Mouse (Mus musculus) testis, adult 2 months (tissue): Measurements from ENCODE around the gene Onecut3. TPM values are rescaled to one million over a fixed set of nuclear protein-coding genes. Genes with fewer than 3 reads are reported as not detected.

Experiments
- H3K27ac ChIP-seq: fragments of 200-500 bp; 2 replicates; pipeline ENCODE4 v1.5.1; 2012; ENCODE audit warnings: low read depth, low read length; ENCODE audit not compliant: control insufficient read depth, insufficient read depth
- H3K27me3 ChIP-seq: fragments of 200-500 bp; 2 replicates; pipeline ENCODE4 v1.6.1; 2012; ENCODE audit warnings: mild to moderate bottlenecking, low read length, moderate library complexity; ENCODE audit not compliant: control insufficient read depth, insufficient read depth
- H3K36me3 ChIP-seq: fragments of 200-500 bp; 2 replicates; pipeline ENCODE4 v1.6.1; 2012; ENCODE audit warnings: mild to moderate bottlenecking, low read length; ENCODE audit not compliant: control insufficient read depth, insufficient read depth
- H3K4me1 ChIP-seq: fragments of 200-500 bp; 2 replicates; pipeline ENCODE4 v1.6.1; 2012; ENCODE audit warnings: low read length; ENCODE audit not compliant: control insufficient read depth, insufficient read depth
- H3K4me3 ChIP-seq: fragments of 200-500 bp; 2 replicates; pipeline ENCODE4 v1.5.1; 2012; ENCODE audit warnings: low read depth, mild to moderate bottlenecking, low read length, moderate library complexity, mixed read lengths; ENCODE audit not compliant: control insufficient read depth
- CTCF ChIP-seq: fragments of 200-500 bp; IDR thresholded peaks from 2 replicates; pipeline ENCODE4 v1.5.1; 2012; ENCODE audit warnings: low read depth, mild to moderate bottlenecking, inconsistent platforms, low read length, moderate library complexity; ENCODE audit not compliant: control insufficient read depth, insufficient read depth, insufficient replicate concordance
- POLR2A ChIP-seq: fragments of 200-500 bp; IDR thresholded peaks from 2 replicates; pipeline ENCODE4 v1.6.1; 2012; ENCODE audit warnings: low read depth, mild to moderate bottlenecking, inconsistent platforms, low read length, moderate library complexity; ENCODE audit not compliant: control insufficient read depth
- polyA plus RNA-seq: library from polyadenylated mRNA; depleted of rRNA; stranded (reverse); fragments of >200 nt; gene quantifications from 2 replicates; pipeline ENCODE4 v1.2.3, GENCODE M21; 2012

Gene Onecut3
- polyA plus RNA-seq, 1 experiment: 0.52 TPM

GRCm38 (mm10) chr10:80481002-80481401 is 13.6 kb upstream of the Onecut3 start:
- Histone ChIP-seq H3K27me3 (no peaks in the 10 kb centered on the region), H3K27ac (no peak overlapping the region), H3K36me3 (no peaks in the 10 kb centered on the region), H3K4me3 (no peak overlapping the region), H3K4me1 (peaks cover 5% of the 10 kb centered on the region)
- TF ChIP-seq CTCF: no peak
- no peak for TF ChIP-seq POLR2A

GRCm38 (mm10) chr10:80486862-80487379 is 7.7 kb upstream of the Onecut3 start:
- H3K36me3 ChIP-seq: no peaks in the 10 kb centered on the region
- H3K4me3 ChIP-seq: no peak overlapping the region
- peaks cover 13% of the 10 kb centered on the region for H3K4me1 ChIP-seq
- no peak overlapping the region for H3K27ac ChIP-seq
- peak; percentile 78; the same call in 1 of the 2 replicates for TF ChIP-seq CTCF
- no peak for TF ChIP-seq POLR2A
- peaks cover 4% of the 10 kb centered on the region for H3K27me3 ChIP-seq

GRCm38 (mm10) chr10:80490051-80490450 is 4.6 kb upstream of the Onecut3 start:
- no peak for TF ChIP-seq CTCF
- H3K4me3 ChIP-seq: no peak overlapping the region

DNA sequence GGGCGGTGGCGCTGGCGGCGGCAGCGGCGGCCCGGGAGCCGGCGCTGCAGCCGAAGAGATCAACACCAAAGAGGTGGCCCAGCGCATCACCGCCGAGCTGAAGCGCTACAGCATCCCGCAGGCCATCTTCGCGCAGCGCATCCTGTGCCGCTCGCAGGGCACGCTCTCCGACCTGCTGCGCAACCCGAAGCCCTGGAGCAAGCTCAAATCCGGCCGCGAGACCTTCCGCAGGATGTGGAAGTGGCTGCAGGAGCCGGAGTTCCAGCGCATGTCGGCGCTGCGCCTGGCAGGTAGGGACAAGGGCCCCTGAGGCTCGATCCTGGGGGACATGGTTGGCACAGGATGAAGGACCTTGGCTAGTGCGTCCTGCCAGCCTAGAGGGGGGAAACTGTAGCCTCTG is 1.3 kb downstream of the Onecut3 start:
- Histone ChIP-seq H3K4me1 (peaks cover 18% of the 10 kb centered on the region), H3K27me3 (peaks cover 9% of the 10 kb centered on the region), H3K36me3 (no peaks in the 10 kb centered on the region), H3K27ac (no peak overlapping the region), H3K4me3 (no peak overlapping the region)
- TF ChIP-seq POLR2A (no peak), CTCF (no peak)

More at GRCm38 (mm10) chr10:80490051-80490450, 4.6 kb upstream of the Onecut3 start:
- Histone ChIP-seq H3K4me1 (peaks cover 17% of the 10 kb centered on the region), H3K36me3 (no peaks in the 10 kb centered on the region), H3K27me3 (peaks cover 7% of the 10 kb centered on the region), H3K27ac (no peak overlapping the region)

GRCm38 (mm10) chr10:80496421-80496820 is 1.8 kb downstream of the Onecut3 start:
- no peak overlapping the region for H3K4me3 ChIP-seq

GRCm38 (mm10) chr10:80502291-80502690 is 7.7 kb downstream of the Onecut3 start:
- Histone ChIP-seq H3K4me3 (no peak overlapping the region), H3K27me3 (peaks cover 7% of the 10 kb centered on the region), H3K27ac (no peak overlapping the region), H3K36me3 (no peaks in the 10 kb centered on the region), H3K4me1 (peaks cover 8% of the 10 kb centered on the region; the same call in 1 of the 2 replicates)
- no peak for TF ChIP-seq CTCF
- no peak for TF ChIP-seq POLR2A

More at GRCm38 (mm10) chr10:80496421-80496820, 1.8 kb downstream of the Onecut3 start:
- Histone ChIP-seq H3K4me1 (peaks cover 13% of the 10 kb centered on the region), H3K27ac (no peak overlapping the region), H3K27me3 (peaks cover 7% of the 10 kb centered on the region), H3K36me3 (no peaks in the 10 kb centered on the region)
- TF ChIP-seq POLR2A (no peak), CTCF (no peak)

DNA sequence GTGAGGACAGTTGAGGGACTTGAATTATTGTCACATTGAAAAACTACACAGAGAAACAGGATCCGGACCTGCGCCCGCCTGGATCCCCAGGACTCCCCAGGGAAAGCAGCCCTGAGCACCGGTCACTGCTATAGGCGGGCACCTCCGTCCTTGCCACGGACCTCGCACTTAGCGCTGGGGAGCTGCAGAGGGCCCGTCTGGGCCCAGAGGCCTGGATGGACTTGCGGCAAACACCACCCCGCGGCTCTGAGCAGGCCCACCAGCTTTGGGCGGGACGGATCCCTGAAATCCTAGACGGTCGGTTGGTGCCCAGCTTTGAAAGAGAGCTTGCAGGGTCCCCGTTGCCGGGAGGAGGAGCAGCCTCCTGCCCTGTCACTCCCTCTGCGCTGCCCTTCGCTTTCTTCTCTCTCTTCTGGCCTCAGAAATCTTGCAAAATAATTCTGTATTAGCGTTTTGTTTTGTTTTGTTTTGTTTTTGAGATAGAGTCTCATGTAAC is 8.2 kb downstream of the Onecut3 start:
- H3K4me3 ChIP-seq: no peak overlapping the region

More for the DNA sequence above, 8.2 kb downstream of the Onecut3 start:
- Histone ChIP-seq H3K36me3 (no peaks in the 10 kb centered on the region), H3K27me3 (peaks cover 7% of the 10 kb centered on the region), H3K27ac (no peak overlapping the region), H3K4me1 (peaks cover 8% of the 10 kb centered on the region; the same call in 1 of the 2 replicates)
- TF ChIP-seq POLR2A: no peak
- no peak for TF ChIP-seq CTCF
